Mouse (Mus musculus) megakaryocyte, adult 5-6 weeks (primary cell): ENCODE measurements at regions not wholly inside any gene's neighbourhood (a gene's known extent, or its start where the extent isn't known, plus 50 kb on each side); places are given as distances from the start of the nearest gene placed in this dataset.

Experiments used
- ATAC-seq: 2 replicates; pipeline ENCODE4 v1.8.0; 2016; ENCODE audit warnings: mild to moderate bottlenecking, inconsistent platforms; ENCODE audit not compliant: poor library complexity, severe bottlenecking

GRCm38 (mm10) chr11:19073265-19073664, 54.5 kb upstream of the Meis1 start:
- ATAC-seq: no peak

- no peak for ATAC-seq
Observed at GRCm38 (mm10) chr11:19073887-19074564, 55.2 kb upstream of the Meis1 start.

- ATAC-seq: no peak
Observed at GRCm38 (mm10) chr11:19091101-19091857, 72.5 kb upstream of the Meis1 start.

GRCm38 (mm10) chr11:19092967-19093745, 74.4 kb upstream of the Meis1 start:
- ATAC-seq: no peak

- no peak for ATAC-seq
Observed at GRCm38 (mm10) chr11:19093749-19094148, 75.0 kb upstream of the Meis1 start.

- no peak for ATAC-seq
Observed at GRCm38 (mm10) chr11:19094183-19094582, 75.4 kb upstream of the Meis1 start.

- no peak for ATAC-seq
Observed at GRCm38 (mm10) chr11:19102981-19103568, 84.3 kb upstream of the Meis1 start.

- no peak for ATAC-seq
Observed at GRCm38 (mm10) chr11:19107180-19107579, 88.4 kb upstream of the Meis1 start.

- no peak for ATAC-seq
Observed at GRCm38 (mm10) chr11:19109055-19109454, 90.3 kb upstream of the Meis1 start.

GRCm38 (mm10) chr11:19111916-19112575, 93.3 kb upstream of the Meis1 start:
- ATAC-seq: no peak

- no peak for ATAC-seq
Observed at GRCm38 (mm10) chr11:19117121-19117520, 98.3 kb upstream of the Meis1 start.

GRCm38 (mm10) chr11:19118258-19118657, 99.5 kb upstream of the Meis1 start:
- no peak for ATAC-seq

GRCm38 (mm10) chr11:19119927-19120827, 101.4 kb upstream of the Meis1 start:
- no peak for ATAC-seq

GRCm38 (mm10) chr11:19120871-19121270, 102.1 kb upstream of the Meis1 start:
- ATAC-seq: no peak

GRCm38 (mm10) chr11:19135375-19136050, 116.7 kb upstream of the Meis1 start:
- ATAC-seq: peak; percentile 81

GRCm38 (mm10) chr11:19138423-19138822, 119.6 kb upstream of the Meis1 start:
- no peak for ATAC-seq

GRCm38 (mm10) chr11:19138831-19139230, 120.0 kb upstream of the Meis1 start:
- ATAC-seq: no peak

GRCm38 (mm10) chr11:19143267-19144000, 124.6 kb upstream of the Meis1 start:
- ATAC-seq: no peak
